Mouse (Mus musculus) forebrain, embryonic 15.5 days (tissue): ENCODE measurements at regions not wholly inside any gene's neighbourhood (a gene's known extent, or its start where the extent isn't known, plus 50 kb on each side); places are given as distances from the start of the nearest gene placed in this dataset.

Experiments
- ATAC-seq: fragments of 200-750 bp; cut with Nextera tagmentation; replicated peaks from 2 replicates; pipeline ENCODE4 v1.8.0; 2017; ENCODE audit warnings: mild to moderate bottlenecking, moderate TSS enrichment, moderate library complexity
- H3K27ac ChIP-seq: fragments of 300-500 bp; sonication (generic); replicated peaks from 2 replicates; pipeline ENCODE4 v1.5.1; 2015; ENCODE audit warnings: mild to moderate bottlenecking, inconsistent platforms
- H3K27me3 ChIP-seq: fragments of 300-500 bp; sonication (generic); 2 replicates; pipeline ENCODE4 v1.6.1; 2015; ENCODE audit warnings: inconsistent platforms
- H3K36me3 ChIP-seq: fragments of 300-500 bp; sonication (generic); 2 replicates; pipeline ENCODE4 v1.6.1; 2015; ENCODE audit warnings: mild to moderate bottlenecking, inconsistent platforms
- H3K4me1 ChIP-seq: fragments of 300-500 bp; sonication (generic); 2 replicates; pipeline ENCODE4 v1.6.1; 2015; ENCODE audit warnings: inconsistent platforms
- H3K4me2 ChIP-seq: fragments of 300-500 bp; sonication (generic); replicated peaks from 2 replicates; pipeline ENCODE4 v1.6.1; 2015; ENCODE audit warnings: mild to moderate bottlenecking, inconsistent platforms
- H3K4me3 ChIP-seq: fragments of 300-500 bp; sonication (generic); 2 replicates; pipeline ENCODE4 v1.5.1; 2015; ENCODE audit warnings: mild to moderate bottlenecking, inconsistent platforms
- H3K9ac ChIP-seq: fragments of 300-500 bp; sonication (generic); replicated peaks from 2 replicates; pipeline ENCODE4 v1.6.1; 2015; ENCODE audit warnings: mild to moderate bottlenecking, inconsistent platforms
- H3K9me3 ChIP-seq: fragments of 300-500 bp; sonication (generic); 2 replicates; pipeline ENCODE4 v1.6.1; 2016; ENCODE audit warnings: inconsistent platforms
- WGBS: fragments of 180-500 bp; shearing (Covaris S2); methylation state at CpG from one replicate; pipeline ENCODE4 v1.1.7; 2015; ENCODE audit warnings: mixed read lengths; 5-methylcytosine and 5-hydroxymethylcytosine counted together

DNA sequence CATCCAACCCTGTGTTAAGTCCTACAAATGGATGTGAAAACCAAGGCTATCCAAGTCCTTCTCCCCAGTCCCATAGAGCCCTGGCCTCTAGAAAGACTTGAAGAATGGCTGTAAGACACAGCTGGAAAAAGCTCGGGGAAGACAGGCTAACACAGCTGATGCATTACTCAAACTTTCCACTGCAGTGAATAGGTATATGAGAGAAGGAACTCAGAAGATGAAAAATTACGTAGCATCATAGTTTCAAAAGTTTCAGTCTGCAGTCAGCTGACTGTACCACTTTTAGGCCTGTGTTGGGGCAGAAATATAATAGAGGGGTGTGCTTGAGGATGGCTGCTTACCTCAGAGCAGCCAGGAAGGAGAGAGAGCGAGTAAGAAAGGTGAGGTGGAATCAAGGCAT, 456.3 kb upstream of the Vstm2b start:
- ATAC-seq: no peak
- WGBS: 91% methylated on average over 3 of the region's 3 CpGs
- no peaks in the 10 kb centered on the region for H3K9me3 ChIP-seq
- H3K36me3 ChIP-seq: no peaks in the 10 kb centered on the region
- no peak overlapping the region for H3K27ac ChIP-seq
- H3K4me2 ChIP-seq: no peak overlapping the region
- no peaks in the 10 kb centered on the region for H3K27me3 ChIP-seq
- H3K4me3 ChIP-seq: no peak overlapping the region
- H3K9ac ChIP-seq: no peak overlapping the region
- no peaks in the 10 kb centered on the region for H3K4me1 ChIP-seq

DNA sequence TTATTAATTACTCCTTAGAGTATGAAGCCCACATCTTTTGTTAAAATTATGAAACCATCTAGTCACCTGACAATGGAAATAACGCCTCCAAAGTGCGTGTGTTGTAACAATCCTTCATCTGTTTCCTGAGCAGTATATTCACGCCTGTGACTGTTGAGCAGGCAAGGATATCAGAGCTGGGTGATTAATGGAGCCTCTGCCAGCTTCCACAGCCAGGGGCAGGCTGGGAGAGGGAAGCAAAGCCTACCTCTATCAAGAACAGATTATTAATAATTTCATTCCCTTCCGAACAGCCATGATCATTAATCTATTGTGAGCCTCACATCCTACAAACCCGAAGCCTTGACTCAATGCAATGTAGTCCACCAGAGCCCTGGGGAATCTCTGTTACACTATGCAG, 431.7 kb upstream of the Vstm2b start:
- Histone ChIP-seq H3K9me3 (no peaks in the 10 kb centered on the region), H3K9ac (no peak overlapping the region), H3K27me3 (no peaks in the 10 kb centered on the region), H3K4me1 (no peaks in the 10 kb centered on the region), H3K4me2 (no peak overlapping the region), H3K4me3 (no peak overlapping the region), H3K36me3 (no peaks in the 10 kb centered on the region), H3K27ac (no peak overlapping the region)
- ATAC-seq: no peak
- 94% methylated on average over 5 of the region's 5 CpGs for WGBS

- no peaks in the 10 kb centered on the region for H3K27me3 ChIP-seq
- H3K9me3 ChIP-seq: no peaks in the 10 kb centered on the region
- H3K4me2 ChIP-seq: no peak overlapping the region
- no peak for ATAC-seq
- no peaks in the 10 kb centered on the region for H3K36me3 ChIP-seq
- H3K4me3 ChIP-seq: no peak overlapping the region
- no peaks in the 10 kb centered on the region for H3K4me1 ChIP-seq
- no peak overlapping the region for H3K27ac ChIP-seq
- H3K9ac ChIP-seq: no peak overlapping the region
Observed at GRCm38 (mm10) chr7:40487256-40487655, 410.9 kb upstream of the Vstm2b start.

DNA sequence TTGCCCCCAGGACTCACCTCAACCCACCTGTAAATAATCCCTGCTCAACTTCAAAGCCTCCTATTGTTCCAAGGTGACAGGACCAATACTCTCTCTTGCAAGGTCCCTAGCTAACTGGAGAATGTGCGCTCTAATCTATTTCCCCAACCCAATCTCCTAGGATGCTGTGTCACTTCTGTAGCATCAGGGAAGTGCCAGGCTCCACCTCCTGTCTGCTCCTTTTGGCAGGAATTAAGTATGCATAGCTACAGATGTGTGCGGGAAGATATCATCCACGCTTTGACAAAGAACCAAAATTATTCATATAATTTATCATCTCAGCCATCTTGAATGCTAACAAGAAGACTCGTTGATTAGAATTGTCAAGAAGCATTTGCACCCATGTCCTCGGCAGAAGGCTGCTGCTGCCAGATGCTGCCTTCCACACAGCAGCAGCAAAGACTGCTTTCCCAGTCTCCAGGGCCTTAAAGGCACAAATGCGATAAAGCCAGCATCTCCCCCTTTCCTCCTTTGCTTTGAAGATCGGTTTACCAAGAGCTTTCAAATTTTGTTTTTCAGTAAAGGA, 375.3 kb upstream of the Vstm2b start:
- peak; percentile 75; the same call in 1 of the 2 replicates for ATAC-seq
- Histone ChIP-seq H3K27me3 (no peaks in the 10 kb centered on the region), H3K9ac (no peak overlapping the region), H3K4me3 (no peak overlapping the region), H3K4me1 (no peaks in the 10 kb centered on the region), H3K36me3 (no peaks in the 10 kb centered on the region), H3K27ac (peak overlapping the region; percentile 47; the same call in 1 of the 2 replicates), H3K4me2 (no peak overlapping the region), H3K9me3 (no peaks in the 10 kb centered on the region)
- WGBS: 69% methylated on average over 7 of the region's 7 CpGs

- no peak overlapping the region for H3K27ac ChIP-seq
- H3K9me3 ChIP-seq: no peaks in the 10 kb centered on the region
- no peaks in the 10 kb centered on the region for H3K36me3 ChIP-seq
- WGBS: 62% methylated on average over 3 of the region's 3 CpGs
- no peak; the same call in 1 of the 2 replicates for ATAC-seq
- H3K4me3 ChIP-seq: no peak overlapping the region
- no peaks in the 10 kb centered on the region for H3K4me1 ChIP-seq
- H3K27me3 ChIP-seq: no peaks in the 10 kb centered on the region
- H3K4me2 ChIP-seq: no peak overlapping the region
- H3K9ac ChIP-seq: no peak overlapping the region
Observed at GRCm38 (mm10) chr7:40536601-40537000, 361.5 kb upstream of the Vstm2b start.

DNA sequence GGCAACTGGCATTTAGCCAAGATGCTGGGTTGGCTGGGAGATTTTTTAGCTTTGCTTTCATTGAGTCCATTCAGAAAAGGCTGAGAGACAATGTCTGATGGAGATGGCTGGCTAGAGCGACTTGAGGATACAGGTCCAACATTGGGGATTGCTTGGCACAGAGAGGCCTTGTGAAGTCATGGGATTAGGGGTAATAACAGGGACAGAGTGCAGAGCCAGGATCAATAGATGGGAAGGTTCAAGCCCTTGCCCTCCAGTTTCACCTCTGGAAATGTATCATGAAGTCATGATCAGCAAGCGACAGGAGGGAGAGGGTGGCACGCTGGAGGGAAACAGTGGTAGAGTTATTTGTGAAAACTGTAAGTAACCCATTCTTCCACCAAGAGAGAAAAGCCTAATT, 360.5 kb upstream of the Vstm2b start:
- Histone ChIP-seq H3K9ac (no peak overlapping the region), H3K36me3 (no peaks in the 10 kb centered on the region), H3K9me3 (no peaks in the 10 kb centered on the region), H3K4me1 (no peaks in the 10 kb centered on the region), H3K4me3 (no peak overlapping the region), H3K27ac (no peak overlapping the region), H3K27me3 (no peaks in the 10 kb centered on the region), H3K4me2 (no peak overlapping the region)
- ATAC-seq: no peak
- 77% methylated on average over 3 of the region's 3 CpGs for WGBS

DNA sequence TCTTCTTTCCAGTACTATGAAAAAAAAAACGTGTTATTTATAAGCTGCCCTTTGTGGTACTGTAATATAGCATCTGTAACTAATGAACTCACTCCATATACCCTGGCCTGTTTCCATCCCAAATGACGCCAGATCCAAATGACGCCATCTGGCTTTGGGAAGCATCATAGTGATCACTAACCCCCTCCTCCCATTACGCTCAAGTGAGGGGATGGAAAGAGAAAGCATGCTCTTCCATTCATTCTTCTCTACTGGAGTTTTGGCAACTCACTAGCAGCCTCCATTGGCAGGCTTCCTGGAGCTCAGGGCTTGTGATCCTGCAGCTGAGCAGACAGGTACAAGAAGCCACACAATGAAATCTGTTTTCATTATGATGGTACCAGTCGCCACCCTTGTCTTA, 358.3 kb upstream of the Vstm2b start:
- 54% methylated on average over 5 of the region's 5 CpGs for WGBS
- Histone ChIP-seq H3K27me3 (no peaks in the 10 kb centered on the region), H3K27ac (no peak overlapping the region), H3K4me1 (no peaks in the 10 kb centered on the region), H3K4me2 (no peak overlapping the region), H3K9ac (no peak overlapping the region), H3K9me3 (no peaks in the 10 kb centered on the region), H3K4me3 (no peak overlapping the region), H3K36me3 (no peaks in the 10 kb centered on the region)
- ATAC-seq: no peak

DNA sequence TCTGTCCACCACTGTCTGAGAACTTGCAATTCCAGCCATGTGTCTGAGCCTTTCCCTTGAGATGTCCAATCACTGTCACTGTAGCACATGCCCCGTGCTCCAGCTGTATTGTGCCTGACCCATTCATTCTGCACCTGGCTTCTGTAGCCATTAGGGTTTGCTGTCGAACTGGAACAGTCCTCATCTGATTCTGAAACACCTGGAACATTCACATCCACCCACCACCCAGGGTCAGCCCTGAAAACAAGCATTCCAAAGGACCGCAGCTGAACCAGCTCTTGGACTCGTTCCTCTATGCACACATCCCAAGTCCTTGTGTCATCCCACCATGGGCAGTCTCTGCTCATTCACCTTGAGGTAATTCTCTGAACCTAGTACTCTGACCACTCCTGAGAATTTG, 356.8 kb upstream of the Vstm2b start:
- no peaks in the 10 kb centered on the region for H3K36me3 ChIP-seq
- 80% methylated on average over 4 of the region's 4 CpGs for WGBS
- H3K27ac ChIP-seq: no peak overlapping the region
- H3K9ac ChIP-seq: no peak overlapping the region
- H3K4me3 ChIP-seq: no peak overlapping the region
- H3K9me3 ChIP-seq: no peaks in the 10 kb centered on the region
- no peak overlapping the region for H3K4me2 ChIP-seq
- ATAC-seq: no peak
- H3K4me1 ChIP-seq: no peaks in the 10 kb centered on the region
- H3K27me3 ChIP-seq: no peaks in the 10 kb centered on the region

- 21% methylated on average over 10 of the region's 10 CpGs for WGBS
- H3K27me3 ChIP-seq: no peaks in the 10 kb centered on the region
- ATAC-seq: peak; percentile 87
- H3K36me3 ChIP-seq: no peaks in the 10 kb centered on the region
- no peak overlapping the region for H3K4me2 ChIP-seq
- H3K9ac ChIP-seq: no peak overlapping the region
- H3K4me3 ChIP-seq: no peak overlapping the region
- H3K4me1 ChIP-seq: peaks cover 8% of the 10 kb centered on the region; the same call in 1 of the 2 replicates
- 0 out of 2 replicates have a peak overlapping the region, but pooled peaks have one; percentile 39 for H3K27ac ChIP-seq
- no peaks in the 10 kb centered on the region for H3K9me3 ChIP-seq
Observed at GRCm38 (mm10) chr7:40563447-40564118, 334.5 kb upstream of the Vstm2b start.

- no peaks in the 10 kb centered on the region for H3K9me3 ChIP-seq
- H3K36me3 ChIP-seq: no peaks in the 10 kb centered on the region
- no peak for ATAC-seq
- no peak overlapping the region for H3K9ac ChIP-seq
- no peak overlapping the region for H3K4me3 ChIP-seq
- H3K4me2 ChIP-seq: no peak overlapping the region
- H3K27me3 ChIP-seq: no peaks in the 10 kb centered on the region
- no peak overlapping the region for H3K27ac ChIP-seq
- no peaks in the 10 kb centered on the region for H3K4me1 ChIP-seq
- 92% methylated on average over 4 of the region's 4 CpGs for WGBS
Observed at GRCm38 (mm10) chr7:40575971-40576370, 322.2 kb upstream of the Vstm2b start.

GRCm38 (mm10) chr7:40577365-40577764, 320.8 kb upstream of the Vstm2b start:
- Histone ChIP-seq H3K9ac (no peak overlapping the region), H3K27ac (no peak overlapping the region), H3K9me3 (no peaks in the 10 kb centered on the region), H3K4me2 (no peak overlapping the region), H3K36me3 (no peaks in the 10 kb centered on the region), H3K27me3 (no peaks in the 10 kb centered on the region), H3K4me1 (no peaks in the 10 kb centered on the region), H3K4me3 (no peak overlapping the region)
- ATAC-seq: no peak
- 81% methylated on average over 4 of the region's 4 CpGs for WGBS

- Histone ChIP-seq H3K27ac (no peak overlapping the region), H3K9me3 (no peaks in the 10 kb centered on the region), H3K4me2 (no peak overlapping the region), H3K4me3 (no peak overlapping the region), H3K4me1 (no peaks in the 10 kb centered on the region), H3K9ac (no peak overlapping the region), H3K27me3 (no peaks in the 10 kb centered on the region), H3K36me3 (no peaks in the 10 kb centered on the region)
- no peak for ATAC-seq
- WGBS: 81% methylated on average over 3 of the region's 3 CpGs
Observed at GRCm38 (mm10) chr7:40620761-40621160, 277.4 kb upstream of the Vstm2b start.

DNA sequence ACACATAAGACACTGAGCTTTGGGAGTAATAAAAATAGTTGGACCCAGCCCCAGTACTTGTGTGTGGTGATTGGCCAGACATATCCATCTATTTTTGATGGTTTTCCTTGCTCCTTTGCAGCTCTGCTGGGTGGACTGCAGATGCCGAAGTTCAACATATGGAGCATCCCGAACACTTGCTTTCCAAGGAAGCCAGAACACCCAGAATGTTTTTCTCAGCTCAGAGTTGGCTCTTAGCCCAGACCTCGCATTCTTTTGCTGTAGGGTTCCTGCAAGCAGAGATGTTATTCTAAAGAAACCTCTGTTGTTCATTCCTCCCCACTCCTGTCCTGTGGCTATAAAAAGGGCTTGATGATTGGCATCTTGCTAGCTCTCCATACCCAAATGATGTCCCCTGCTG, 275.3 kb upstream of the Vstm2b start:
- H3K9me3 ChIP-seq: no peaks in the 10 kb centered on the region
- WGBS: 30% methylated on average over 3 of the region's 3 CpGs
- peak; percentile 35; the same call in 1 of the 2 replicates for ATAC-seq

More for the DNA sequence above, 275.3 kb upstream of the Vstm2b start:
- H3K4me1 ChIP-seq: no peaks in the 10 kb centered on the region
- no peak overlapping the region for H3K27ac ChIP-seq
- no peak overlapping the region for H3K4me3 ChIP-seq
- H3K36me3 ChIP-seq: no peaks in the 10 kb centered on the region
- no peak overlapping the region for H3K9ac ChIP-seq
- no peaks in the 10 kb centered on the region for H3K27me3 ChIP-seq
- no peak overlapping the region for H3K4me2 ChIP-seq
